ENCODE assay signal across 9 mouse cellular contexts in genomic region chr10:4338863-4339461, GRCm38 (mm10). TPM values are rescaled to one million over a fixed set of nuclear protein-coding genes. Genes with fewer than 3 reads are reported as not detected.
DNase-seq lines count a peak whose midpoint lies in the region; ATAC-seq and TF ChIP-seq lines count a peak whose summit lies in the region.
"Had no signal": no experiment of that assay in that cellular context is flagged by ENCODE, and none has a peak within 500 bp of the region (broad histone marks: within the 10 kb centered on the region; RNA-seq: fewer than 3 reads in every experiment).

No protein-coding gene starts in this region.

- H3K9me3 ChIP-seq in heart, embryonic 13.5 days, result no peaks in the 10 kb centered on the region
- no peaks in the 10 kb centered on the region for H3K9me3 ChIP-seq in kidney, embryonic 16.5 days (ENCODE audit: low read length)

- TF ChIP-seq POLR2A in cerebellum, adult 2 months (IDR thresholded peaks at IDR 0.05; ENCODE audit: borderline replicate concordance, insufficient read depth, low read length), result no peak

- peak overlapping the region; percentile 54 for H3K27ac ChIP-seq in heart, embryonic 13.5 days (replicated peaks)
- peak overlapping the region; percentile 55; the same call in 1 of the 2 replicates for H3K27ac ChIP-seq in kidney, embryonic 16.5 days (ENCODE audit: low read length)
- H3K27ac ChIP-seq in cerebellum, adult 2 months (ENCODE audit: insufficient read depth, low read length), result no peak overlapping the region
- H3K27ac ChIP-seq: liver, embryonic 14.5 days had no signal

- peak overlapping the region; percentile 39 for H3K4me3 ChIP-seq in heart, embryonic 13.5 days
- H3K4me3 ChIP-seq in kidney, embryonic 16.5 days (ENCODE audit: low read length), result peak overlapping the region; percentile 12
- no peak overlapping the region for H3K4me3 ChIP-seq in cerebellum, adult 2 months (replicated peaks; ENCODE audit: insufficient read depth, low read depth, low read length)

- H3K36me3 ChIP-seq in heart, embryonic 13.5 days, result no peaks in the 10 kb centered on the region
- H3K36me3 ChIP-seq in kidney, embryonic 16.5 days (ENCODE audit: insufficient read depth, low read length), result no peaks in the 10 kb centered on the region

- H3K4me1 ChIP-seq in heart, embryonic 13.5 days, result peaks cover 59% of the 10 kb centered on the region
- peaks cover 25% of the 10 kb centered on the region for H3K4me1 ChIP-seq in kidney, embryonic 16.5 days (ENCODE audit: insufficient read depth, low read length)
- no peaks in the 10 kb centered on the region for H3K4me1 ChIP-seq in cerebellum, adult 2 months (ENCODE audit: control insufficient read depth, insufficient read depth, low read length)

- peak overlapping the region; percentile 67 for H3K9ac ChIP-seq in heart, embryonic 13.5 days
- 0 out of 2 replicates have a peak overlapping the region, but pooled peaks have one; percentile 35 for H3K9ac ChIP-seq in kidney, embryonic 16.5 days (replicated peaks; ENCODE audit: low read length)
- H3K9ac ChIP-seq: liver, embryonic 14.5 days had no signal

- no peaks in the 10 kb centered on the region for H3K27me3 ChIP-seq in heart, embryonic 13.5 days (replicated peaks)
- H3K27me3 ChIP-seq in kidney, embryonic 16.5 days (ENCODE audit: insufficient read depth, low read length), result no peaks in the 10 kb centered on the region
- H3K27me3 ChIP-seq in cerebellum, adult 2 months (ENCODE audit: control insufficient read depth, insufficient read depth, low read length), result no peaks in the 10 kb centered on the region

- ATAC-seq in heart, embryonic 13.5 days (ENCODE audit: extremely low read depth, insufficient number of reproducible peaks, low FRiP score, low TSS enrichment), result no peak
- ATAC-seq in kidney, embryonic 16.5 days (ENCODE audit: low FRiP score, low TSS enrichment), result peak; percentile 28; the same call in 1 of the 2 replicates

- H3K4me2 ChIP-seq in heart, embryonic 13.5 days, result peak overlapping the region; percentile 66
- H3K4me2 ChIP-seq in kidney, embryonic 16.5 days (replicated peaks; ENCODE audit: low read depth, low read length), result peak overlapping the region; percentile 46

- DNase-seq in urinary bladder, postnatal 14 days (ENCODE audit: low spot score), result peak; percentile 55
- no peak for DNase-seq in urinary bladder, postnatal 25 days (ENCODE audit: low spot score)
- peak; percentile 53 for DNase-seq in retina, postnatal 1 day
- no peak for DNase-seq in layer of hippocampus, postnatal 10 days (ENCODE audit: low spot score in 2 of 2)
- no peak for DNase-seq in left cerebral cortex, adult 18-20 months (ENCODE audit: low spot score in 2 of 2)
- no peak for DNase-seq in cerebellum, adult 2 months

- TF ChIP-seq CTCF in cerebellum, adult 2 months (IDR thresholded peaks at IDR 0.05; ENCODE audit: borderline replicate concordance, insufficient read depth, low read depth, low read length), result no peak

- 37% methylated on average over 15 of the region's 15 CpGs for WGBS in heart, embryonic 13.5 days
- WGBS in kidney, embryonic 16.5 days, result 44% methylated on average over 15 of the region's 15 CpGs
- 55% methylated on average over 15 of the region's 15 CpGs for WGBS in cerebellum, adult 2 months

RNA-seq across cellular contexts. Expression of gene Zbtb2, which starts 48.9 kb away (rescaled TPM):
- 10.2 and 10.5 TPM in 2 replicates for polyA plus RNA-seq in heart, embryonic 13.5 days (2015; fragmentation: Nextera tagmentation; extraction: Ambion mirVana)
- polyA plus RNA-seq in kidney, embryonic 16.5 days (2015; fragmentation: Nextera tagmentation; extraction: Ambion mirVana), result 17.9 and 19.0 TPM in 2 replicates
- 10 to 100 TPM; 10.8 to 12.0 TPM for total RNA-seq in layer of hippocampus, postnatal 10 days (2021)
- 10 to 100 TPM; 11.5 to 12.6 TPM for total RNA-seq in left cerebral cortex, adult 18-20 months (2021)
- 8.3 and 8.7 TPM in 2 replicates for polyA plus RNA-seq in cerebellum, adult 2 months (2012; rRNA removed)

Comparison
In these comparisons a context has a peak if more than half of its experiments do, and no peak if none do; other contexts are left out.
1. DNase-seq: peak in urinary bladder, postnatal 14 days (single experiment) and retina, postnatal 1 day (single experiment); none in urinary bladder, postnatal 25 days (single experiment), layer of hippocampus, postnatal 10 days (0 of 2), left cerebral cortex, adult 18-20 months (0 of 2) and cerebellum, adult 2 months (0 of 2).